Mouse (Mus musculus) hindbrain, embryonic 16.5 days (tissue): ENCODE results near the gene Umodl1. TPM values are rescaled to one million over a fixed set of nuclear protein-coding genes. Genes with fewer than 3 reads are reported as not detected.

Experiments
- ATAC-seq: fragments of 200-750 bp; cut with Nextera tagmentation; 2 replicates; pipeline ENCODE4 v1.8.0; 2017; ENCODE audit warnings: moderate TSS enrichment, moderate library complexity
- H3K27ac ChIP-seq: fragments of 300-500 bp; sonication (generic); 2 replicates; pipeline ENCODE4 v1.5.1; 2014; ENCODE audit warnings: low read depth, mild to moderate bottlenecking, control low read depth, low read length, moderate library complexity
- H3K27me3 ChIP-seq: fragments of 300-500 bp; sonication (generic); replicated peaks from 2 replicates; pipeline ENCODE4 v1.6.1; 2014; ENCODE audit warnings: low read length; ENCODE audit not compliant: control insufficient read depth, insufficient read depth
- H3K36me3 ChIP-seq: fragments of 300-500 bp; sonication (generic); 2 replicates; pipeline ENCODE4 v1.6.1; 2014; ENCODE audit warnings: mild to moderate bottlenecking, low read length, moderate library complexity, mixed read lengths; ENCODE audit not compliant: control insufficient read depth, insufficient read depth
- H3K4me1 ChIP-seq: fragments of 300-500 bp; sonication (generic); 2 replicates; pipeline ENCODE4 v1.6.1; 2014; ENCODE audit warnings: low read depth, low read length; ENCODE audit not compliant: control insufficient read depth, insufficient read depth
- H3K4me2 ChIP-seq: fragments of 300-500 bp; sonication (generic); 2 replicates; pipeline ENCODE4 v1.6.1; 2014; ENCODE audit warnings: mild to moderate bottlenecking, low read length, control low read depth, moderate library complexity
- H3K4me3 ChIP-seq: fragments of 300-500 bp; sonication (generic); 2 replicates; pipeline ENCODE4 v1.5.1; 2014; ENCODE audit warnings: mild to moderate bottlenecking, low read length, control low read depth, moderate library complexity
- H3K9ac ChIP-seq: fragments of 300-500 bp; sonication (generic); 2 replicates; pipeline ENCODE4 v1.6.1; 2014; ENCODE audit warnings: low read depth, mild to moderate bottlenecking, control low read depth, low read length, moderate library complexity
- H3K9me3 ChIP-seq: fragments of 300-500 bp; sonication (generic); 2 replicates; pipeline ENCODE4 v1.6.1; 2014; ENCODE audit warnings: mild to moderate bottlenecking, low read length, moderate library complexity; ENCODE audit not compliant: control insufficient read depth
- WGBS: fragments of 180-500 bp; shearing (Covaris S2); extraction: QIAGEN DNeasy Blood & Tissue Kit; methylation state at CpG from one replicate; pipeline ENCODE4 v1.1.7; 2014; 5-methylcytosine and 5-hydroxymethylcytosine counted together
- polyA plus RNA-seq: library from polyadenylated mRNA; unstranded; fragments of >200 nt; fragmentation: Nextera tagmentation; extraction: Ambion mirVana; gene quantifications from 2 replicates; pipeline ENCODE4 v1.2.1, GENCODE M21; 2015

Gene Umodl1
- polyA plus RNA-seq, 1 experiment from 2014 or later: 0.03 TPM

GRCm38 (mm10) chr17:31008416-31008815 is 54.0 kb downstream of the Umodl1 start:
- no peak for ATAC-seq
- Histone ChIP-seq H3K9ac (no peak overlapping the region), H3K27me3 (no peaks in the 10 kb centered on the region), H3K4me1 (no peaks in the 10 kb centered on the region), H3K36me3 (no peaks in the 10 kb centered on the region), H3K4me2 (no peak overlapping the region), H3K27ac (no peak overlapping the region), H3K4me3 (no peak overlapping the region), H3K9me3 (no peaks in the 10 kb centered on the region)
- 88% methylated on average over 8 of the region's 8 CpGs for WGBS

DNA sequence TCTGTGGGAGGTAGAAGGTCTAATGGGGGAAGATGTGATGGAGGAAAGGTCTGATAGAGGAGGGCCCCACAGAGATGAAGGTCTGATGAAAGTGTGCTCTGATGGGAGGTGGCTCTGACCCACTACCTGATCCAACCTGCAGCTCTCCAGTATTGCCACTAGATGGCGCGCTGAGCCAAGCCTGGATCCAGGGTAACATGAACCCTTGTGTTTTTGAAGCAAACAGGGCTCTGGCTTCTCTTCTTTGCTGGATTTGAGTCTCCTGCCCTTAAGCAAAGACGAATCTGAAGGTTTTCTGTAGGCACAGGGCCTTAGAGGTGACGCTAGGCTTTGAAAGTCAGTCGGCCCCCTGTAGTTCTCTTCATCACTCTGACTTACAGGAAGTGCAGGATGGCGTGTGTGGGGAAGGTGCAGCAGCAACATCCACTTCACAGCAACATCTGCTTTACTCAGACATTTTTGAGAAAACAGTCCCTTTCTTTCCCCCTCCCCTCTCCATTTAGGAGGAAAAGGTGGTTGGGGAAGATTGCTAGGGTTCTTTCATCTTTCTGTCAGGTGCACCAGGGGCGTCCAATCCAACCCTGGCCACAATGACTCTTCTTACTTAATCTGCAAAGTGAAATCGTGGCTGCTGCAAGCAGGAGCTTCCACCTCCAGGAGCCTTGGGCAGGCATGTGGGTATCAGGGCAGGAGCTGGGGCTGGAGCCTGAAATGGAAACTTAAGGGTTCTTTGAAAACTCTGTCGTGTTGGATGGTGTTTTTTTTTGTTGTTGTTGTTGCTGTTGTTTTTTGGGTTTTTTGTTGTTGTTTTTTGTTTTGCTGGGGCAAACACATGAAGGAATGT is 57.3 kb downstream of the Umodl1 start:
- Histone ChIP-seq H3K36me3 (no peaks in the 10 kb centered on the region), H3K27ac (no peak overlapping the region), H3K9me3 (no peaks in the 10 kb centered on the region), H3K4me1 (no peaks in the 10 kb centered on the region), H3K9ac (no peak overlapping the region), H3K4me3 (no peak overlapping the region), H3K4me2 (no peak overlapping the region), H3K27me3 (no peaks in the 10 kb centered on the region)
- WGBS: 41% methylated on average over 9 of the region's 9 CpGs
- peak; percentile 54; the same call in 1 of the 2 replicates for ATAC-seq

DNA sequence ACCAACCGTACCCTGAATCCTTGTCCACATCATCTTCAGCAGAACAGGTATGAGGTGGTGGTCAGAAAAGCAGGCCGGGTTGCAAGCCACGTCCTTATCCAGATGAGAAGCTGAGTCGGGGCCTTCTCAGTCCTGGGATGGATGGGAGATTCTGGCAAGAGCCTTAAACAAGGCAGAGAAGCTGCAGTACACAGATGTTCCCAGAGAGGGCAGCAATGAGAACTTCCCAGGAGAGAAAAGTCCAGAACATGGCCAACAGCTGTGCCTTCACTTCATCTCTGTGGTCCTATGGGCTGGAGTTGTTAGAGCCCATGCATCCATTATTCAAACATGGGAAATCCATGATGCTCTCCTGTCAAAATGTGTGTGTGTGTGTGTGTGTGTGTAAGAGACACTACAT is 63.8 kb downstream of the Umodl1 start:
- no peaks in the 10 kb centered on the region; the same call in 1 of the 2 replicates for H3K9me3 ChIP-seq
- no peak for ATAC-seq
- H3K27ac ChIP-seq: no peak overlapping the region
- no peaks in the 10 kb centered on the region for H3K27me3 ChIP-seq
- no peak overlapping the region for H3K4me3 ChIP-seq
- H3K4me2 ChIP-seq: no peak overlapping the region
- H3K9ac ChIP-seq: no peak overlapping the region
- no peaks in the 10 kb centered on the region for H3K36me3 ChIP-seq
- 67% methylated on average over 4 of the region's 4 CpGs for WGBS
- no peaks in the 10 kb centered on the region for H3K4me1 ChIP-seq

DNA sequence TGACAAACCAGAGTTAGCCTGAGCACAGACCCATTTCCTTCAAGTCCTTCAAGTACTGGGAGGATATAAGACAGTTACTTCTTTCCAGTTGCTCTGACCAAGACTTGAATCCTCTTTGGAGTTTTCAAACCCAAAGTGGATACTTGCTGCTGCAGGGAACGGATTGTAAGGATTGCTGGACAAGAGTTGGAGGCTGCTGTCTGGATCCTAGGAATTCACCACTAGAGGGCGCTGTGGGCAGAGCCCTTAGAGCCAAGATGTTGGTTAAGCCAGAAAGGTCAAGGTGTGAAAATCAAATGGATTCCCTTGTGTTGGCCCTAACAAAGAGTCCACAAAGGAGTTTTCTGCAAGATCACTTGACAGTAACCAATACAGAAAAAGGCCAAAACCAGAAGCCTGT is 65.1 kb downstream of the Umodl1 start:
- Histone ChIP-seq H3K4me2 (no peak overlapping the region), H3K4me1 (no peaks in the 10 kb centered on the region), H3K27ac (no peak overlapping the region), H3K36me3 (no peaks in the 10 kb centered on the region), H3K9me3 (no peaks in the 10 kb centered on the region; the same call in 1 of the 2 replicates), H3K27me3 (no peaks in the 10 kb centered on the region), H3K9ac (no peak overlapping the region), H3K4me3 (no peak overlapping the region)
- WGBS: 8% methylated on average over 2 of the region's 2 CpGs
- no peak for ATAC-seq

- Histone ChIP-seq H3K4me1 (no peaks in the 10 kb centered on the region), H3K9ac (no peak overlapping the region), H3K27ac (no peak overlapping the region), H3K9me3 (no peaks in the 10 kb centered on the region; the same call in 1 of the 2 replicates), H3K4me2 (no peak overlapping the region), H3K27me3 (no peaks in the 10 kb centered on the region), H3K36me3 (no peaks in the 10 kb centered on the region), H3K4me3 (no peak overlapping the region)
- no peak for ATAC-seq
- 71% methylated on average over 2 of the region's 2 CpGs for WGBS
Observed at GRCm38 (mm10) chr17:31020078-31020477, 65.6 kb downstream of the Umodl1 start.

- Histone ChIP-seq H3K9me3 (no peaks in the 10 kb centered on the region; the same call in 1 of the 2 replicates), H3K9ac (no peak overlapping the region), H3K27ac (no peak overlapping the region), H3K4me2 (no peak overlapping the region), H3K36me3 (no peaks in the 10 kb centered on the region), H3K27me3 (no peaks in the 10 kb centered on the region), H3K4me3 (no peak overlapping the region), H3K4me1 (no peaks in the 10 kb centered on the region)
- 80% methylated on average over 8 of the region's 8 CpGs for WGBS
- ATAC-seq: no peak
Observed at GRCm38 (mm10) chr17:31021276-31021675, 66.8 kb downstream of the Umodl1 start.

DNA sequence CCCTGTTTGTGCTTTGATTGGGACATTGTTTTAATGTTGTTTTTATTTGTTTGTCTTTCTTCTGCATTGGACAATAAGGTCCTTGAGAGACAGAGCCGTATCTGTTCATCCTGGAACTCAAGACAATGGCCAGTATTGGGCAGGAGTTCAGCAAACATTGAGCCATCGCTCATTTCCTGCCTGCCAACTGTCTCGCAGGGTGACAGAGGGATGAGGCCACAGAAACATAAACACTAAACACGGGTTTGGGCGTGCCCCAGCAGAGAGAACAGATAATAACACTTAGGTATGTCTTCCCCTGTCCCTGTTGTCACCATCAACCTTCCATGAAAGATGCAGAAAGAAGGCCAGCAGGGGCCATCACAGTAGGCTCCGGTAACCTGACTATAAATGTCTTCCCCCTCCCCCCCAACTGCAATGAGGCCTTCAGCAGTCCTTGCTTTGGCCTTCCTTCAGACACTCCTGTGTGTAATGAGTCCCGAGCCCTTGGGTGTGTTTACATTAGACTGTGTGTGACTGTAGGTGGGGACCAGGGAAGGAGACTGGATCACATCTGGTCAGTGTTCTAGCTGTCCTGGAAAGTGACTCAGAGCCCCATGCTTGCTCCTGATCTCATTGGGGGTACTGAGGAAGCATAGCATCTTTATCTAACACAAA is 69.8 kb downstream of the Umodl1 start:
- H3K4me3 ChIP-seq: no peak overlapping the region
- no peak overlapping the region for H3K9ac ChIP-seq
- no peak for ATAC-seq
- H3K27ac ChIP-seq: no peak overlapping the region
- no peaks in the 10 kb centered on the region for H3K36me3 ChIP-seq
- 65% methylated on average over 7 of the region's 7 CpGs for WGBS
- H3K9me3 ChIP-seq: no peaks in the 10 kb centered on the region; the same call in 1 of the 2 replicates
- H3K4me2 ChIP-seq: no peak overlapping the region
- no peaks in the 10 kb centered on the region for H3K27me3 ChIP-seq
- no peaks in the 10 kb centered on the region for H3K4me1 ChIP-seq

GRCm38 (mm10) chr17:31024782-31025125 is 70.3 kb downstream of the Umodl1 start:
- ATAC-seq: no peak
- no peak overlapping the region for H3K4me3 ChIP-seq
- H3K4me1 ChIP-seq: no peaks in the 10 kb centered on the region
- H3K4me2 ChIP-seq: no peak overlapping the region
- no peaks in the 10 kb centered on the region; the same call in 1 of the 2 replicates for H3K9me3 ChIP-seq
- H3K27me3 ChIP-seq: no peaks in the 10 kb centered on the region
- WGBS: 65% methylated on average over 5 of the region's 5 CpGs
- H3K9ac ChIP-seq: no peak overlapping the region
- H3K27ac ChIP-seq: no peak overlapping the region
- no peaks in the 10 kb centered on the region for H3K36me3 ChIP-seq

DNA sequence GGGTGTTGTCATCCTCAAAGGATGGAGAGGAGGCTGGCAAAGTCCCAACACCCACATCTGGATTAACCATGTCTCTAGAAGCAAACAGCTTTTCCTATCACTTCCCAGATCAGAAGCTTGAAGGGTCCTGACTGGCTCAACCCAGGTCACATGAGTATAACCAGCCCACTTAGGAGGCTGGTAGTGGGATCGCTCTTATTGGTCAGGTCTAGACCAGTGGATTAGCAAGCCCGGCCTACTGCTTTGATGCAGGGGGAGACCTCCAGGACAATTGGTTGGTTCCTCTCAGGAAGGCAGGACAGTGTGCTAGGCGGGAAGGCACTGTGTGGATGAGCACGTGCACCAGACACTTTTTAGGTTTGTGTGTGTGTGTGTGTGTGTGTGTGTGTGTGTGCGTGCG is 72.5 kb downstream of the Umodl1 start:
- Histone ChIP-seq H3K27me3 (no peaks in the 10 kb centered on the region), H3K4me2 (no peak overlapping the region), H3K36me3 (no peaks in the 10 kb centered on the region), H3K4me1 (no peaks in the 10 kb centered on the region), H3K9me3 (no peaks in the 10 kb centered on the region; the same call in 1 of the 2 replicates), H3K9ac (no peak overlapping the region), H3K4me3 (no peak overlapping the region), H3K27ac (no peak overlapping the region)
- ATAC-seq: no peak
- 90% methylated on average over 6 of the region's 6 CpGs for WGBS
